Mouse (Mus musculus) lung, adult 2 months (tissue): ENCODE results near the gene Runx2.

Source experiments
- CTCF ChIP-seq: fragments of 200-500 bp; IDR thresholded peaks from 2 replicates; pipeline ENCODE4 v1.5.1; 2011; ENCODE audit warnings: mild to moderate bottlenecking, low read length, control low read depth; ENCODE audit not compliant: insufficient read depth
- POLR2A ChIP-seq: fragments of 200-500 bp; IDR thresholded peaks from 2 replicates; pipeline ENCODE4 v1.6.1; 2011; ENCODE audit warnings: low read depth, mild to moderate bottlenecking, control low read depth, low read length, borderline replicate concordance; ENCODE audit errors: extremely low read depth

GRCm38 (mm10) chr17:44475910-44476309, 338.7 kb downstream of the Runx2 start:
- no peak for TF ChIP-seq POLR2A
- no peak for TF ChIP-seq CTCF
